ENCODE assay signal across 9 mouse cellular contexts in the genomic region with DNA sequence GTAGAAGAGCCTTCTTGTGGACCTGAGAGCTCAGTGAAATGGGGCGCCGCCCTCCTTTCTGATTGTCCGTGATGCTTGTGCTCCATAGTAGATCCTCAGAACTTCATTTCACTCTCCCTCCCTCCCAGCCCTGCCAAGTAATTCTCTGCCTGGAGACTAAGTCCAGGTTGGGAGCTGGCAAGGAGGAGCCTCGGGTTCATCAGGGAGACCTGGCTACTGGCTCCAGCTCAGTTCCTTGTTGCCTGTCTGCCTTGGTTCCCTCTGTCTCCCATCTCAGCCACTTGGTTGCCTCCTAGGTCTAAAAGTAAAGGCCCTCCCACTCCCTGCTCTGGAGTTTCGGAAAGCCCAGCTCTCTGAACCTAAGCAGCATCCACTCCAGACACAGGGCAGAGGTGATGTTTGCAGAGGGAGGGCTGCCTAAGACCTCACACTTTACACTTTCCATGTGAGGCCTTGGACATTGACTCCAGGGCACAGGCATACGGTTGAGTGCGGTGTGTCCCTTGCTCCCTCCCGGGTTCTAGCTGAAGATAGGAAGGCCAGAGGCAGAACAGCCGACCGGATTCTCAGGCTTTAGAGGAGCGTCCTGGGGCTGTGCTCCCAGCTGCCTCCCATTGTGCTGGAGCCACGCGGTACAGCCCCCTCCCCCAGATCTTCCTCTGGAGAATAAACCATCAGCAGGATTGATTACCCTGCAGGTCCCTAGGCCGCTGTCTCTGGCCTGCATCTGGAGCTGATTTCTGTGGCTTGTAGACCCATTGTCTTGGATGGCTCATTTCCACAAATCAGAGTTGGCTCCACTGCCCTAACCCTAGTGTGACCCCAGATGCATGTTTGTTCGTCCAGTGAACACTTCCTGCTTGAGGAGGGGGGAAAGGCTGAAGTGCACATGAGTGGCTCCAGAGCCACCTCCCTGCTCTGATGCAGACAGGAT.
A peak's percentile ranks its signal among the peaks of the same experiment; 100 is the strongest.
DNase-seq lines count a peak whose midpoint lies in the region; ATAC-seq and TF ChIP-seq lines count a peak whose summit lies in the region.
"Had no signal": no experiment of that assay in that cellular context is flagged by ENCODE, and none has a peak within 500 bp of the region (broad histone marks: within the 10 kb centered on the region; RNA-seq: fewer than 3 reads in every experiment).

No protein-coding gene starts in this region.

- no peak overlapping the region for H3K4me3 ChIP-seq in ES-E14 (ENCODE audit: insufficient read depth in 1 of 2, low read depth in 1 of 2, low read length in 2 of 2, poor library complexity in 1 of 2, severe bottlenecking in 1 of 2)
- no peak overlapping the region for H3K4me3 ChIP-seq in forebrain, embryonic 11.5 days (ENCODE audit: low read depth, low read length)
- no peak overlapping the region for H3K4me3 ChIP-seq in hindbrain, embryonic 15.5 days

- H3K9ac ChIP-seq in ES-E14 (ENCODE audit: insufficient read depth, low read depth, low read length, poor library complexity, severe bottlenecking): peak overlapping the region; percentile 8; the same call in 1 of the 2 replicates
- peak overlapping the region; percentile 13 for H3K9ac ChIP-seq in forebrain, embryonic 11.5 days (ENCODE audit: low read length)
- H3K9ac ChIP-seq in hindbrain, embryonic 15.5 days: no peak overlapping the region

- H3K27ac ChIP-seq in ES-E14 (ENCODE audit: insufficient read depth, low read depth, low read length, poor library complexity, severe bottlenecking): peak overlapping the region; percentile 41; the same call in 1 of the 2 replicates
- peak overlapping the region; percentile 51; the same call in 1 of the 2 replicates for H3K27ac ChIP-seq in forebrain, embryonic 11.5 days (ENCODE audit: low read depth, low read length)
- peak overlapping the region; percentile 48; the same call in 1 of the 2 replicates for H3K27ac ChIP-seq in hindbrain, embryonic 15.5 days (replicated peaks)

- no peaks in the 10 kb centered on the region for H3K27me3 ChIP-seq in forebrain, embryonic 11.5 days (ENCODE audit: control insufficient read depth, insufficient read depth, low read length)
- H3K27me3 ChIP-seq in hindbrain, embryonic 15.5 days: no peaks in the 10 kb centered on the region

- 0 out of 2 replicates have a peak overlapping the region, but pooled peaks have one; percentile 12 for H3K4me2 ChIP-seq in forebrain, embryonic 11.5 days (ENCODE audit: low read depth, low read length, severe bottlenecking)
- no peak overlapping the region for H3K4me2 ChIP-seq in hindbrain, embryonic 15.5 days

- in situ Hi-C loops in ES-E14 (cut with MboI; ENCODE audit: low sequenced_read_pairs in 2 of 2, unreplicated experiment in 2 of 2): no loop called here

- H3K4me1 ChIP-seq in ES-E14 (ENCODE audit: control insufficient read depth in 2 of 2, insufficient read depth in 2 of 2, low read length in 2 of 2, poor library complexity in 1 of 2): peaks cover 23 to 40% of the 10 kb centered on the region in 2 experiments
- peaks cover 51% of the 10 kb centered on the region for H3K4me1 ChIP-seq in forebrain, embryonic 11.5 days (replicated peaks; ENCODE audit: control insufficient read depth, insufficient read depth, low read length)
- H3K4me1 ChIP-seq in hindbrain, embryonic 15.5 days (replicated peaks): peaks cover 83% of the 10 kb centered on the region

- no peak for DNase-seq in ES-E14 (ENCODE audit: low read depth, low spot score)
- DNase-seq in forebrain, embryonic 11.5 days (ENCODE audit: low spot score): no peak
- DNase-seq in lung, postnatal 36 days: peak; percentile 52
- no peak for DNase-seq in spleen, postnatal 36 days (ENCODE audit: low spot score in 2 of 2)
- no peak for DNase-seq in cerebellum, adult 9-10 months
- no peak for DNase-seq in gastrocnemius, adult 18-20 months (ENCODE audit: low spot score)
- DNase-seq: gastrocnemius, postnatal 14 days had no signal

- ATAC-seq in forebrain, embryonic 11.5 days (replicated peaks; ENCODE audit: low FRiP score): no peak
- ATAC-seq in hindbrain, embryonic 15.5 days (ENCODE audit: low FRiP score, low read depth): no peak
- ATAC-seq in megakaryocyte-erythroid progenitor cell, adult 5-6 weeks (replicated peaks; ENCODE audit: low FRiP score, low TSS enrichment, poor library complexity, severe bottlenecking): no peak

- no peaks in the 10 kb centered on the region for H3K9me3 ChIP-seq in ES-E14 (ENCODE audit: control insufficient read depth, insufficient read depth, low read depth, low read length)
- H3K9me3 ChIP-seq in forebrain, embryonic 11.5 days (ENCODE audit: control insufficient read depth, low read length): no peaks in the 10 kb centered on the region
- no peaks in the 10 kb centered on the region for H3K9me3 ChIP-seq in hindbrain, embryonic 15.5 days

- 24% methylated on average over 15 of the region's 15 CpGs for WGBS in forebrain, embryonic 11.5 days
- WGBS in hindbrain, embryonic 15.5 days: 19% methylated on average over 15 of the region's 15 CpGs

- H3K36me3 ChIP-seq in ES-E14 (ENCODE audit: control insufficient read depth, insufficient read depth, low read length, poor library complexity, severe bottlenecking): peaks cover 3% of the 10 kb centered on the region; the same call in 1 of the 2 replicates
- no peaks in the 10 kb centered on the region for H3K36me3 ChIP-seq in forebrain, embryonic 11.5 days (ENCODE audit: control insufficient read depth, insufficient read depth, low read length)
- H3K36me3 ChIP-seq in hindbrain, embryonic 15.5 days: no peaks in the 10 kb centered on the region

TF ChIP-seq in ES-E14, 5 proteins besides CTCF, POLR2A, EP300 and RAD21:
- TF ChIP-seq MAFK (IDR thresholded peaks at IDR 0.05; ENCODE audit: insufficient read depth, low read depth, low read length) (no peak), CHD2 (IDR thresholded peaks at IDR 0.05; ENCODE audit: low read depth, low read length) (no peak), ZC3H11A (IDR thresholded peaks at IDR 0.05; ENCODE audit: borderline replicate concordance, low read depth, low read length) (no peak), HCFC1 (IDR thresholded peaks at IDR 0.05; ENCODE audit: borderline replicate concordance, insufficient read depth, low read length) (no peak), ZNF384 (IDR thresholded peaks at IDR 0.05; ENCODE audit: low read depth, low read length) (no peak)
